26 mouse cellular contexts compared by ENCODE assay signal in genomic region chr12:83492808-83493207, GRCm38 (mm10).
"Had no signal": no experiment of that assay in that cellular context is flagged by ENCODE, and none has a peak within 500 bp of the region (broad histone marks: within the 10 kb centered on the region; RNA-seq: fewer than 3 reads in every experiment).

No protein-coding gene starts in this region.

- DNase-seq: kidney, adult 11 months; kidney, adult 8-10 months; kidney, postnatal 10 days; kidney, postnatal 36 days; layer of hippocampus, adult 9-11 months; liver; lung, adult 18-20 months; lung, postnatal 10 days; lung, postnatal 36 days; retina, postnatal 1 day; right cerebral cortex, postnatal 4 days; spleen, adult 18-20 months; thymus, postnatal 25 days had no signal

- H3K9me3 ChIP-seq: kidney, embryonic 15.5 days; limb, embryonic 10.5 days; lung, embryonic 15.5 days; stomach, embryonic 15.5 days had no signal

- H3K27ac ChIP-seq: kidney, embryonic 15.5 days; limb, embryonic 10.5 days; limb, embryonic 13.5 days; liver, embryonic 12.5 days; liver, embryonic 15.5 days; lung, embryonic 15.5 days; midbrain, embryonic 10.5 days; midbrain, embryonic 13.5 days; neural tube, embryonic 13.5 days; stomach, embryonic 15.5 days had no signal

- ATAC-seq: liver, embryonic 12.5 days; midbrain, embryonic 13.5 days; midbrain, embryonic 16.5 days had no signal

- H3K27me3 ChIP-seq: kidney, embryonic 15.5 days; midbrain, embryonic 13.5 days; neural tube, embryonic 13.5 days; stomach, embryonic 15.5 days had no signal

- H3K9ac ChIP-seq: kidney, embryonic 15.5 days; limb, embryonic 13.5 days; liver, embryonic 12.5 days; liver, embryonic 15.5 days; lung, embryonic 15.5 days; midbrain, embryonic 13.5 days; neural tube, embryonic 13.5 days; stomach, embryonic 15.5 days had no signal

- H3K36me3 ChIP-seq: kidney, embryonic 15.5 days; limb, embryonic 10.5 days; limb, embryonic 13.5 days; liver, embryonic 12.5 days; liver, embryonic 15.5 days; lung, embryonic 15.5 days; midbrain, embryonic 10.5 days; midbrain, embryonic 13.5 days; neural tube, embryonic 13.5 days; stomach, embryonic 15.5 days had no signal

- H3K4me2 ChIP-seq: kidney, embryonic 15.5 days; limb, embryonic 13.5 days; liver, embryonic 12.5 days; liver, embryonic 15.5 days; lung, embryonic 15.5 days; midbrain, embryonic 13.5 days; neural tube, embryonic 13.5 days; stomach, embryonic 15.5 days had no signal

- H3K4me3 ChIP-seq: kidney, embryonic 15.5 days; limb, embryonic 10.5 days; limb, embryonic 13.5 days; liver, embryonic 12.5 days; liver, embryonic 15.5 days; lung, embryonic 15.5 days; megakaryocyte, embryonic 14.5 days; midbrain, embryonic 10.5 days; midbrain, embryonic 13.5 days; myocyte; neural tube, embryonic 13.5 days; stomach, embryonic 15.5 days had no signal
